Mouse (Mus musculus): ENCODE data around the gene Rab11fip4. TPM values are rescaled to one million over a fixed set of nuclear protein-coding genes. Genes with fewer than 3 reads are reported as not detected.

The Rab11fip4 gene
- total and polyA plus RNA-seq, 3 experiments, result 13.2 to 41.6 (median 26.6) TPM

DNA sequence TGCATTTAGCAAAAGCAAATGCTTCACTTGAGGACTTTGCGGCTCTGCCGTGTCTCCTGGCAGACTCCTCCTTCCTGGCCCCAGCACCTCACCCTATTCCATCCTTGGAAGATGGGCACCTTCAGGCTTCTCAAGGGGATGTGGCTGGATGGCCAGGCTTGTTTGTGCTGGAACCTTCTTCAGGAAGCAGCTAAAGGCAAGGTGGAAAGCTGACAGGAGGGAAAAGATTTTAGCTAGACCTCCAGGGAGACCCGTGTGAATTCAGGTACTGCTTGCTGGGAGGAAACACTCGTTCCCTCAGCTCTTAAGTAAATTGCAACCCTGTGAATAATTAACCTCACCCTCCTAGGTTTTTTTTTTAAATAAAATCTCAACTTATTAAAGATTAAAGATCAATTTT, 122.7 kb downstream of the Rab11fip4 start:
- Histone ChIP-seq H3K27ac (ENCODE audit: insufficient read depth, low read depth) (no peak overlapping the region), H3K9ac (ENCODE audit: insufficient read depth, low read depth) (no peak overlapping the region), H3K4me3 (replicated peaks in 1 of 3; ENCODE audit: low read depth in 2 of 3, low read length in 2 of 3, poor library complexity in 1 of 3) (peak overlapping the region in 1 of 3 experiments; percentile 3), H3K36me3 (replicated peaks in 1 of 2; ENCODE audit: control insufficient read depth in 1 of 2, insufficient read depth in 1 of 2, low read length in 1 of 2) (peaks cover 0 to 26% of the 10 kb centered on the region in 2 experiments), H3K27me3 (replicated peaks) (peaks cover 7% of the 10 kb centered on the region), H3K79me2 (replicated peaks; ENCODE audit: control insufficient read depth, extremely low read depth, insufficient read depth, poor library complexity, severe bottlenecking) (no peaks in the 10 kb centered on the region), H3K9me3 (replicated peaks; ENCODE audit: low read length) (no peaks in the 10 kb centered on the region), H3K4me2 (ENCODE audit: insufficient read depth, low read depth, poor library complexity, severe bottlenecking) (no peak overlapping the region), H3K4me1 (ENCODE audit: control insufficient read depth in 1 of 2, insufficient read depth in 2 of 2) (peaks cover 18 to 64% of the 10 kb centered on the region in 2 experiments)
- dilution Hi-C loops (cut with MboI; ENCODE audit: extremely low pct_ligation_motif_present, extremely low pct_unique_long_range_greater_than_20kb, low sequenced_read_pairs) (no loop called here), in situ Hi-C loops (cut with MboI; ENCODE audit: low pct_ligation_motif_present, low pct_unique_long_range_greater_than_20kb, low sequenced_read_pairs) (no loop called here)
- no peak for DNase-seq (ENCODE audit: extremely low read depth)
- TF ChIP-seq SMC3 (IDR thresholded peaks at IDR 0.05; ENCODE audit: low read depth, low read length) (no peak), JUND (conservative IDR thresholded peaks at IDR 0.05; ENCODE audit: low read depth, low read length) (no peak), RCOR1 (conservative IDR thresholded peaks at IDR 0.05; ENCODE audit: low read depth, low read length) (no peak), MEF2A (IDR thresholded peaks at IDR 0.05; ENCODE audit: borderline replicate concordance, low read depth, low read length) (no peak), MAZ (IDR thresholded peaks at IDR 0.05; ENCODE audit: low read depth, low read length) (no peak), TCF12 (IDR thresholded peaks at IDR 0.05; ENCODE audit: low read depth, low read length) (no peak)

DNA sequence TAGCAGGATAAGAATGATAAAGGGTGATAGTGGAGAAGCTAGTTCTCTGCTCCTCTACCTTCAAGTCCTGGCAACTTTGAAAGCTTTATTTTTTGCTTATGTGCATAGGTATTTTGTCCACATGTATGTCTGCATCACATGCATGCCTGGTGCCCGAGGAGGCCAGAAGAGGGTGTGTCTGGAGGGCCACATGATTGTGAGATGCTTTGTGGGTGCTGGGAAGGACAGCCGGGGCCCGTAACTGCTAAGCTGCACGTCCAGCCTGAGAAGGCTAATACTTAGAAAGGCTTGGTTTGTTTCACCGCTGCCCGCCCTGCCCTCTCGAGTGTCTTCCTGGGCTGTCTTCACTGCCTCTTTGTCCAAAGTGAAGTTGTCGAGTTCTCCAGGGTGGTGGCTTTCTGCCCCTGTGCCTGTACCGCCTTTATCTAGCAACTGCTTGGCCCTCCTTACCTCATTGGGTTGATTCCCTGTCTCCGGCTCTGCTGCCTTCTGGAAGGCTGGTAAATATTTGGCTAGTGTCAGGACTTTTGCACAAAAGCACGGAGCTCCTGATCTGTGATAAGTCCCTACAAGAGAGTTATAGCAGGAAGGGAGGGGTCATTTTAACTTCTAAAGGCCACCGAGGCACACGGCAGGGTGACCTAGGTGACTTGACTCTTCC, 123.2 kb downstream of the Rab11fip4 start:
- DNase-seq (ENCODE audit: extremely low read depth), result no peak
- in situ Hi-C loops (cut with MboI; ENCODE audit: low pct_ligation_motif_present, low pct_unique_long_range_greater_than_20kb, low sequenced_read_pairs), result no loop called here
- H3K79me2 ChIP-seq (replicated peaks; ENCODE audit: control insufficient read depth, extremely low read depth, insufficient read depth, poor library complexity, severe bottlenecking), result no peaks in the 10 kb centered on the region
- H3K4me1 ChIP-seq (ENCODE audit: control insufficient read depth in 1 of 2, insufficient read depth in 2 of 2), result peaks cover 21 to 69% of the 10 kb centered on the region in 2 experiments
- no peak overlapping the region for H3K27ac ChIP-seq (ENCODE audit: insufficient read depth, low read depth)
- TF ChIP-seq MAFK (IDR thresholded peaks at IDR 0.05; ENCODE audit: insufficient replicate concordance, low read length), result no peak
- no peak for TF ChIP-seq UBTF (IDR thresholded peaks at IDR 0.05; ENCODE audit: low read depth, low read length)
- no peak for TF ChIP-seq USF2 (conservative IDR thresholded peaks at IDR 0.05; ENCODE audit: low read depth, low read length)
- no peak for TF ChIP-seq PAX5 (IDR thresholded peaks at IDR 0.05; ENCODE audit: low read length)
- TF ChIP-seq MAX (IDR thresholded peaks at IDR 0.05; ENCODE audit: low read length), result no peak
- no peak for TF ChIP-seq JUND (conservative IDR thresholded peaks at IDR 0.05; ENCODE audit: low read depth, low read length)
- no peak for TF ChIP-seq RAD21 (IDR thresholded peaks at IDR 0.05; ENCODE audit: low read depth, low read length)
- TF ChIP-seq RCOR1 (conservative IDR thresholded peaks at IDR 0.05; ENCODE audit: low read depth, low read length), result no peak
- TF ChIP-seq EP300 (IDR thresholded peaks at IDR 0.05; ENCODE audit: low read length), result no peak
- no peak for TF ChIP-seq CHD1 (IDR thresholded peaks at IDR 0.05; ENCODE audit: low read depth, low read length)
- no peak for TF ChIP-seq GABPA (IDR thresholded peaks at IDR 0.05; ENCODE audit: insufficient replicate concordance, low read depth, low read length)
- TF ChIP-seq MEF2A (IDR thresholded peaks at IDR 0.05; ENCODE audit: borderline replicate concordance, low read depth, low read length), result no peak
- no peak for TF ChIP-seq ZMIZ1 (IDR thresholded peaks at IDR 0.05; ENCODE audit: low read depth, low read length)
- no peak for TF ChIP-seq TBP (conservative IDR thresholded peaks at IDR 0.05; ENCODE audit: low read depth, low read length)
- no peak for TF ChIP-seq USF1 (IDR thresholded peaks at IDR 0.05; ENCODE audit: low read depth, low read length)
- dilution Hi-C loops (cut with MboI; ENCODE audit: extremely low pct_ligation_motif_present, extremely low pct_unique_long_range_greater_than_20kb, low sequenced_read_pairs), result no loop called here
- H3K9ac ChIP-seq (ENCODE audit: insufficient read depth, low read depth), result no peak overlapping the region
- no peak overlapping the region for H3K4me2 ChIP-seq (ENCODE audit: insufficient read depth, low read depth, poor library complexity, severe bottlenecking)
- H3K36me3 ChIP-seq (replicated peaks in 1 of 2; ENCODE audit: control insufficient read depth in 1 of 2, insufficient read depth in 1 of 2, low read length in 1 of 2), result peaks cover 0 to 26% of the 10 kb centered on the region in 2 experiments
- H3K27me3 ChIP-seq (replicated peaks), result peaks cover 7% of the 10 kb centered on the region
- no peaks in the 10 kb centered on the region for H3K9me3 ChIP-seq (replicated peaks; ENCODE audit: low read length)
- H3K4me3 ChIP-seq (replicated peaks in 1 of 3; ENCODE audit: low read depth in 2 of 3, low read length in 2 of 3, poor library complexity in 1 of 3), result no peak overlapping the region

Data from CH12.LX (cell line).